Mouse (Mus musculus) embryonic facial prominence, embryonic 15.5 days (tissue): Measurements from ENCODE around the gene Pes1. TPM values are rescaled to one million over a fixed set of nuclear protein-coding genes. Genes with fewer than 3 reads are reported as not detected.

Experiments
- ATAC-seq: fragments of 200-750 bp; cut with Nextera tagmentation; 2 replicates; pipeline ENCODE4 v1.8.0; 2017; ENCODE audit warnings: low read depth, moderate TSS enrichment; ENCODE audit not compliant: insufficient number of reproducible peaks, low FRiP score, low TSS enrichment
- H3K27ac ChIP-seq: fragments of 300-500 bp; sonication (generic); replicated peaks from 2 replicates; pipeline ENCODE4 v1.5.1; 2015; ENCODE audit warnings: mild to moderate bottlenecking, inconsistent platforms
- H3K27me3 ChIP-seq: fragments of 300-500 bp; sonication (generic); 2 replicates; pipeline ENCODE4 v1.6.1; 2015; ENCODE audit warnings: inconsistent platforms
- H3K36me3 ChIP-seq: fragments of 300-500 bp; sonication (generic); 2 replicates; pipeline ENCODE4 v1.6.1; 2015; ENCODE audit warnings: mild to moderate bottlenecking, inconsistent platforms
- H3K4me1 ChIP-seq: fragments of 300-500 bp; sonication (generic); 2 replicates; pipeline ENCODE4 v1.6.1; 2015; ENCODE audit warnings: inconsistent platforms
- H3K4me2 ChIP-seq: fragments of 300-500 bp; sonication (generic); replicated peaks from 2 replicates; pipeline ENCODE4 v1.6.1; 2015; ENCODE audit warnings: mild to moderate bottlenecking, inconsistent platforms
- H3K4me3 ChIP-seq: fragments of 300-500 bp; sonication (generic); replicated peaks from 2 replicates; pipeline ENCODE4 v1.5.1; 2015; ENCODE audit warnings: mild to moderate bottlenecking, inconsistent platforms
- H3K9ac ChIP-seq: fragments of 300-500 bp; sonication (generic); 2 replicates; pipeline ENCODE4 v1.6.1; 2015; ENCODE audit warnings: inconsistent platforms
- H3K9me3 ChIP-seq: fragments of 300-500 bp; sonication (generic); replicated peaks from 2 replicates; pipeline ENCODE4 v1.6.1; 2016; ENCODE audit warnings: inconsistent platforms
- WGBS: fragments of 180-500 bp; shearing (Covaris S2); methylation state at CpG from one replicate; pipeline ENCODE4 v1.1.7; 2015; 5-methylcytosine and 5-hydroxymethylcytosine counted together
- polyA plus RNA-seq: library from polyadenylated mRNA; unstranded; fragments of >200 nt; fragmentation: Nextera tagmentation; extraction: Ambion mirVana; gene quantifications from 2 replicates; pipeline ENCODE4 v1.2.1, GENCODE M21; 2015

Pes1 gene
- polyA plus RNA-seq, 1 experiment from 2014 or later = 72.9 TPM

GRCm38 (mm10) chr11:3983863-3984745, 20.3 kb downstream of the Pes1 start:
- no peak overlapping the region for H3K9ac ChIP-seq
- peak overlapping the region; percentile 39 for H3K4me3 ChIP-seq
- peaks cover 14% of the 10 kb centered on the region for H3K36me3 ChIP-seq
- H3K9me3 ChIP-seq = no peaks in the 10 kb centered on the region
- H3K27me3 ChIP-seq = peaks cover 12% of the 10 kb centered on the region; the same call in 1 of the 2 replicates
- 6% methylated on average over 15 of the region's 15 CpGs for WGBS
- H3K27ac ChIP-seq = no peak overlapping the region
- H3K4me2 ChIP-seq = peak overlapping the region; percentile 60
- ATAC-seq = peak; percentile 52; the same call in 1 of the 2 replicates
- H3K4me1 ChIP-seq = peaks cover 6% of the 10 kb centered on the region

GRCm38 (mm10) chr11:3989748-3990147, 26.0 kb downstream of the Pes1 start:
- 53% methylated on average over 3 of the region's 3 CpGs for WGBS
- Histone ChIP-seq H3K27ac (no peak overlapping the region), H3K9me3 (no peaks in the 10 kb centered on the region), H3K9ac (no peak overlapping the region), H3K4me2 (no peak overlapping the region), H3K4me1 (no peaks in the 10 kb centered on the region), H3K4me3 (no peak overlapping the region), H3K36me3 (no peaks in the 10 kb centered on the region), H3K27me3 (no peaks in the 10 kb centered on the region)
- no peak for ATAC-seq

DNA sequence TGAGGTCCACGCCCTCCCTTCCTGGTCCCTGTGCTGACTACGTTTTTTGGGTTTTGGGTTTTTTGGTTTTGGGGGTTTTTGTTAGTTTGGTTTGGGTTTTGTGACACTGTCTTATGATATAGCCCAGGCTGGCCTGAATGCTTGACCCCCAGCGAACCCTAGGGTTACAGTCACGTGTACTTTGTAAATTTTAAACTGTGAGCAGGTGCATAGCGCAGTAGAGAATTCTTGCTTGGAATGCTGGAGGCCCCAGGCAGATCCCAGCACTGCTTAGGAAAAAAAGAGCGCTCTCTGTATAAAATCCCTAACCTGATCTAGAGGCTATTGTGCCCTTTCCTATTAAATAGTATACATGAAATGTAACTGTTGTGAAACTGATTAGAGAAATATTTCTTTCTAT, 29.4 kb downstream of the Pes1 start:
- Histone ChIP-seq H3K4me2 (no peak overlapping the region), H3K4me1 (peaks cover 5% of the 10 kb centered on the region), H3K27ac (no peak overlapping the region), H3K36me3 (no peaks in the 10 kb centered on the region), H3K27me3 (peaks cover 17% of the 10 kb centered on the region), H3K9me3 (no peaks in the 10 kb centered on the region), H3K4me3 (no peak overlapping the region), H3K9ac (no peak overlapping the region)
- 73% methylated on average over 6 of the region's 6 CpGs for WGBS
- ATAC-seq = no peak

- no peaks in the 10 kb centered on the region for H3K9me3 ChIP-seq
- no peak overlapping the region for H3K27ac ChIP-seq
- peaks cover 12% of the 10 kb centered on the region for H3K4me1 ChIP-seq
- ATAC-seq = no peak
- no peak overlapping the region for H3K4me3 ChIP-seq
- no peaks in the 10 kb centered on the region for H3K36me3 ChIP-seq
- no peak overlapping the region for H3K4me2 ChIP-seq
- peaks cover 25% of the 10 kb centered on the region for H3K27me3 ChIP-seq
- WGBS = 75% methylated on average over 6 of the region's 6 CpGs
- H3K9ac ChIP-seq = no peak overlapping the region
Measured at GRCm38 (mm10) chr11:3993914-3994313, 30.1 kb downstream of the Pes1 start.

DNA sequence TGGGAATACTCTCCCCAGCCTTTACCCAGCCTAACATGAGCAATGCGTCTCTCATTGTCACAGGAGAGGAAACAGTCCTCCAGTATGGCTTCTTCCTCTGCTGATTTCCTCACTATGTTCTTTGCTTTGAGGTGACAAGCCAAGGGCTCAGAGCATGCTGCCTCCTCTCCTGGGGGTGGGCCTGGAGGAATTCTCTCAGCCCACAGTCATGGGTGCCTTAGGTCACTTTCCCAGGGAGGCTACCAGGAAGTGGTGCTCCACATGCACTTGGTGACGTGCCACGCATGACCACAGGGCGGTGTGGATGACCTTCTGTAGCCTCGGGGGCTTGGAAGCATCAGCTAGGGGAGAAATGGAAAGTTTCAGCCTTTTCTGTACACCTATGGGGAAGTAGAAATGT, 31.7 kb downstream of the Pes1 start:
- Histone ChIP-seq H3K9me3 (no peaks in the 10 kb centered on the region), H3K9ac (no peak overlapping the region), H3K4me2 (no peak overlapping the region), H3K27me3 (peaks cover 40% of the 10 kb centered on the region), H3K4me3 (no peak overlapping the region), H3K4me1 (peaks cover 12% of the 10 kb centered on the region), H3K27ac (no peak overlapping the region), H3K36me3 (no peaks in the 10 kb centered on the region)
- 81% methylated on average over 5 of the region's 5 CpGs for WGBS
- no peak for ATAC-seq

GRCm38 (mm10) chr11:3996840-3997239, 33.1 kb downstream of the Pes1 start:
- H3K4me1 ChIP-seq = peaks cover 12% of the 10 kb centered on the region
- H3K36me3 ChIP-seq = no peaks in the 10 kb centered on the region
- WGBS = 84% methylated on average over 3 of the region's 3 CpGs
- H3K9ac ChIP-seq = no peak overlapping the region
- H3K9me3 ChIP-seq = no peaks in the 10 kb centered on the region
- H3K27me3 ChIP-seq = peaks cover 41% of the 10 kb centered on the region
- no peak overlapping the region for H3K4me2 ChIP-seq
- no peak for ATAC-seq
- no peak overlapping the region for H3K4me3 ChIP-seq
- no peak overlapping the region for H3K27ac ChIP-seq

DNA sequence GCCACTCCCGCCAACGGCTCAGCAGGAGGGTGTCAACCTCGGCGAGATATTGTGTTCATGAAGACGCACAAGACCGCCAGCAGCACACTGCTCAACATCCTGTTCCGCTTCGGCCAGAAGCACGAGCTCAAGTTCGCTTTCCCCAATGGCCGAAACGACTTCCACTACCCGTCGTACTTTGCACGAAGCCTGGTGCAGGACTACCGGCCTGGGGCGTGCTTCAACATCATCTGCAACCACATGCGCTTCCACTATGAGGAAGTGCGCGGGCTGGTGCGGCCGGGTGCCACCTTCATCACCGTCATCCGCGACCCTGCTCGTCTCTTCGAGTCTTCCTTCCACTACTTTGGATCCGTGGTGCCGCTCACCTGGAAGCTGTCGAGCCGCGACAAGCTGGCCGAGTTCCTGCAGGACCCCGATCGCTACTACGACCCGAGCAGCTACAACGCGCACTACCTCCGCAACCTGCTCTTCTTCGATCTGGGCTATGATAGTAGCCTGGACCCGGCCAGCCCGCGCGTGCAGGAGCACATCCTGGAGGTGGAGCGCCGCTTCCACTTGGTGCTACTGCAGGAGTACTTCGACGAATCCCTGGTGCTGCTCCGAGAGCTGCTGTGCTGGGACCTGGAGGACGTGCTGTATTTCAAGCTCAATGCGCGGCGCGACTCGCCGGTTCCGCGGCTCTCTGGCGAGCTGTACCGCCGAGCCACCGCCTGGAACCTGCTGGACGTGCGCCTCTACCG, 34.4 kb downstream of the Pes1 start:
- WGBS = 6% methylated on average over 66 of the region's 66 CpGs
- no peaks in the 10 kb centered on the region for H3K9me3 ChIP-seq
- H3K4me2 ChIP-seq = peak overlapping the region; percentile 64
- no peaks in the 10 kb centered on the region for H3K36me3 ChIP-seq
- peaks cover 41% of the 10 kb centered on the region for H3K27me3 ChIP-seq
- H3K27ac ChIP-seq = no peak overlapping the region
- H3K4me3 ChIP-seq = peak overlapping the region; percentile 35
- no peak for ATAC-seq
- H3K9ac ChIP-seq = no peak overlapping the region
- peaks cover 12% of the 10 kb centered on the region for H3K4me1 ChIP-seq

GRCm38 (mm10) chr11:3999547-3999946, 35.8 kb downstream of the Pes1 start:
- Histone ChIP-seq H3K36me3 (no peaks in the 10 kb centered on the region), H3K4me3 (no peak overlapping the region), H3K27ac (no peak overlapping the region), H3K4me2 (no peak overlapping the region), H3K9ac (no peak overlapping the region), H3K4me1 (peaks cover 12% of the 10 kb centered on the region), H3K27me3 (peaks cover 41% of the 10 kb centered on the region), H3K9me3 (no peaks in the 10 kb centered on the region)
- WGBS = 33% methylated on average over 5 of the region's 5 CpGs
- no peak for ATAC-seq

DNA sequence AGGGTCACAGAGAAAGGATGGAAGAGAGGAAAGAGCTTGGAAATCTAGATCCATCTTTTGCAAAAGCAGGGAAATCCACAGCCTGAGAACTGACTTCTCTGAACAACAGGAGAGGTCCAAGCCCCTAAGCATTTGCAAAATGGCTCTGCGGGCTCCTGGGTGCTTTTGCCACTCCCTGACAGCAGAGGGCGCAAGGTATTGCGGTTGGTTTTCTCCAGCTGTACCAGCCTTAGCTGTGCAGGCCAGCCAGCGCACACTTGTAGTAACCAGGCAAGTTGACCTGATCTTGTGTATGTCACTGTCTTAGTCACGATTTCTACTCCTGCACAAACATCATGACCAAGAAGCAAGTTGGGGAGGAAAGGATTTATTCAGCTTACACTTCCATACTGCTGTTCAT, 37.8 kb downstream of the Pes1 start:
- WGBS = 14% methylated on average over 5 of the region's 5 CpGs
- Histone ChIP-seq H3K27me3 (peaks cover 38% of the 10 kb centered on the region), H3K27ac (no peak overlapping the region), H3K4me3 (no peak overlapping the region), H3K9me3 (no peaks in the 10 kb centered on the region), H3K9ac (no peak overlapping the region), H3K4me2 (no peak overlapping the region), H3K4me1 (peaks cover 12% of the 10 kb centered on the region), H3K36me3 (no peaks in the 10 kb centered on the region)
- no peak for ATAC-seq

GRCm38 (mm10) chr11:4005220-4005805, 41.5 kb downstream of the Pes1 start:
- peaks cover 3% of the 10 kb centered on the region for H3K27me3 ChIP-seq
- no peak for ATAC-seq
- no peak overlapping the region for H3K4me3 ChIP-seq
- no peaks in the 10 kb centered on the region for H3K9me3 ChIP-seq
- H3K36me3 ChIP-seq = no peaks in the 10 kb centered on the region
- H3K27ac ChIP-seq = no peak overlapping the region
- H3K4me2 ChIP-seq = no peak overlapping the region
- no peaks in the 10 kb centered on the region for H3K4me1 ChIP-seq
- no peak overlapping the region for H3K9ac ChIP-seq
- WGBS = 51% methylated on average over 5 of the region's 5 CpGs

- WGBS = 82% methylated on average over 3 of the region's 3 CpGs
- ATAC-seq = no peak
- H3K9ac ChIP-seq = no peak overlapping the region
- H3K36me3 ChIP-seq = no peaks in the 10 kb centered on the region
- H3K4me3 ChIP-seq = no peak overlapping the region
- no peaks in the 10 kb centered on the region for H3K9me3 ChIP-seq
- no peaks in the 10 kb centered on the region for H3K27me3 ChIP-seq
- H3K27ac ChIP-seq = no peak overlapping the region
- no peak overlapping the region for H3K4me2 ChIP-seq
- H3K4me1 ChIP-seq = no peaks in the 10 kb centered on the region
Measured at GRCm38 (mm10) chr11:4006462-4006861, 42.7 kb downstream of the Pes1 start.
